Mouse (Mus musculus) ES-E14 (cell line): ENCODE data around the gene Kif26b.

Experiments
- CHD2 ChIP-seq: IDR thresholded peaks from 2 replicates; pipeline ENCODE4 v1.6.1; 2014; ENCODE audit warnings: mild to moderate bottlenecking, low read depth, low read length, inconsistent platforms
- HCFC1 ChIP-seq: IDR thresholded peaks from 2 replicates; pipeline ENCODE4 v1.6.1; 2012; ENCODE audit warnings: low read length, inconsistent platforms, borderline replicate concordance; ENCODE audit not compliant: insufficient read depth
- MAFK ChIP-seq: IDR thresholded peaks from 2 replicates; pipeline ENCODE4 v1.6.1; 2014; ENCODE audit warnings: mild to moderate bottlenecking, low read depth, low read length, inconsistent platforms; ENCODE audit not compliant: insufficient read depth
- ZC3H11A ChIP-seq: IDR thresholded peaks from 2 replicates; pipeline ENCODE4 v1.6.1; 2012; ENCODE audit warnings: low read depth, mild to moderate bottlenecking, inconsistent platforms, low read length, borderline replicate concordance
- ZNF384 ChIP-seq: IDR thresholded peaks from 2 replicates; pipeline ENCODE4 v1.6.1; 2012; ENCODE audit warnings: low read depth, low read length, inconsistent platforms

- TF ChIP-seq ZC3H11A (no peak), MAFK (no peak), HCFC1 (no peak), CHD2 (no peak), ZNF384 (no peak)
Measured at GRCm38 (mm10) chr1:178496186-178496585, 32.7 kb upstream of the Kif26b start.
